Mouse (Mus musculus): ENCODE measurements around the gene Pard3b.

GRCm38 (mm10) chr1:62435844-62436243, 797.2 kb downstream of the Pard3b start:
- TF ChIP-seq ELF1 (IDR thresholded peaks at IDR 0.05; ENCODE audit: low read depth, low read length) (no peak), UBTF (IDR thresholded peaks at IDR 0.05; ENCODE audit: low read depth, low read length) (no peak), CTCF (conservative IDR thresholded peaks at IDR 0.05 in 1 of 2, IDR thresholded peaks at IDR 0.05 in 1 of 2; ENCODE audit: low read depth in 2 of 2, low read length in 2 of 2) (no peak), MYC (IDR thresholded peaks at IDR 0.05; ENCODE audit: low read depth, low read length) (no peak), POLR2AphosphoS2 (IDR thresholded peaks at IDR 0.05; ENCODE audit: low read depth, low read length) (no peak), NELFE (IDR thresholded peaks at IDR 0.05; ENCODE audit: low read depth, low read length) (no peak), POLR2A (IDR thresholded peaks at IDR 0.05; ENCODE audit: low read depth, low read length) (no peak)
